Mouse (Mus musculus) gastrocnemius, adult 2 months (tissue): ENCODE data around the gene Adam22. TPM values are rescaled to one million over a fixed set of nuclear protein-coding genes. Genes with fewer than 3 reads are reported as not detected.

Experiments
- DNase-seq: peaks from one replicate; pipeline ENCODE4 v3.0.0; 2022
- H3K27ac ChIP-seq: fragments of 200-600 bp; 2 replicates; pipeline ENCODE4 v1.8.1; 2022; ENCODE audit warnings: mild to moderate bottlenecking
- H3K4me3 ChIP-seq: fragments of 200-600 bp; 2 replicates; pipeline ENCODE4 v1.8.1; 2022; ENCODE audit warnings: mild to moderate bottlenecking, moderate library complexity
- CTCF ChIP-seq: fragments of 200-600 bp; IDR thresholded peaks from 2 replicates; pipeline ENCODE4 v1.8.1; 2022; ENCODE audit warnings: antibody characterized with exemption, mild to moderate bottlenecking, moderate library complexity
- intact Hi-C: fragments of 180-260 bp; cut with DNase I; formaldehyde crosslinking; loops from one replicate; pipeline ENCODE4 v1.15.1; 2025
- total RNA-seq, 2 experiments: library from RNA; stranded (reverse); gene quantifications; 2 replicates each; pipeline ENCODE4 v1.2.3; 2021

Adam22 gene
- total RNA-seq, 2 experiments from 2014 or later, result 1.6 to 2.8 TPM

GRCm38 (mm10) chr5:8112246-8112645 is 255.7 kb downstream of the Adam22 start:
- TF ChIP-seq CTCF, result no peak
- intact Hi-C loops, result no loop called here
- DNase-seq, result no peak
- no peak overlapping the region for H3K27ac ChIP-seq
- no peak overlapping the region for H3K4me3 ChIP-seq

GRCm38 (mm10) chr5:8111691-8112090 is 256.3 kb downstream of the Adam22 start:
- DNase-seq, result no peak
- Histone ChIP-seq H3K27ac (no peak overlapping the region), H3K4me3 (no peak overlapping the region)
- TF ChIP-seq CTCF, result no peak
- intact Hi-C loops, result no loop called here

DNA sequence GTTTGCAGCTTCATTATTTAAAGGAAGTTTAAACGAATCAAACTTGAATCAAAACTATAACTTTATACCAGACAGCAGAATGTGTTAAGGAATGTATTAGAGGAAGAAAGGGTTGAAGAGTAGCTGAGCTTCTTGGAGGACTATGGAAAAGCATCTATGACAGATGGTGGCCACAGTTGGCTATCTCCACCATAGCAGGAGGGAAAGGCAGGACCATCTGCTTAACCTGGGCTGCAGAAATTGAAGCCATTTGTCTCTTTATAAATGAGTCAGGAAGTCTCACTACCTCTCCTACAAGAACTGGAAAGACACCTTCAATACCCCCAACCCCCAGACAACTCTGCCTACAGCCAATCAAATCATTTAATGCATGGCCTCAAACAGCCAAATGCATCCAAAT is 272.3 kb downstream of the Adam22 start:
- Histone ChIP-seq H3K4me3 (no peak overlapping the region), H3K27ac (no peak overlapping the region)
- DNase-seq, result no peak
- TF ChIP-seq CTCF, result no peak
- intact Hi-C loops, result no loop called here

- H3K4me3 ChIP-seq, result no peak overlapping the region
- intact Hi-C loops, result no loop called here
- TF ChIP-seq CTCF, result no peak
- DNase-seq, result no peak
- no peak overlapping the region for H3K27ac ChIP-seq
Measured at GRCm38 (mm10) chr5:8094921-8095320, 273.0 kb downstream of the Adam22 start.

GRCm38 (mm10) chr5:8088147-8088546 is 279.8 kb downstream of the Adam22 start:
- Histone ChIP-seq H3K27ac (no peak overlapping the region), H3K4me3 (no peak overlapping the region)
- DNase-seq, result no peak
- intact Hi-C loops, result no loop called here
- no peak for TF ChIP-seq CTCF

- no peak overlapping the region for H3K4me3 ChIP-seq
- intact Hi-C loops, result no loop called here
Measured at GRCm38 (mm10) chr5:8085661-8086060, 282.3 kb downstream of the Adam22 start.

DNA sequence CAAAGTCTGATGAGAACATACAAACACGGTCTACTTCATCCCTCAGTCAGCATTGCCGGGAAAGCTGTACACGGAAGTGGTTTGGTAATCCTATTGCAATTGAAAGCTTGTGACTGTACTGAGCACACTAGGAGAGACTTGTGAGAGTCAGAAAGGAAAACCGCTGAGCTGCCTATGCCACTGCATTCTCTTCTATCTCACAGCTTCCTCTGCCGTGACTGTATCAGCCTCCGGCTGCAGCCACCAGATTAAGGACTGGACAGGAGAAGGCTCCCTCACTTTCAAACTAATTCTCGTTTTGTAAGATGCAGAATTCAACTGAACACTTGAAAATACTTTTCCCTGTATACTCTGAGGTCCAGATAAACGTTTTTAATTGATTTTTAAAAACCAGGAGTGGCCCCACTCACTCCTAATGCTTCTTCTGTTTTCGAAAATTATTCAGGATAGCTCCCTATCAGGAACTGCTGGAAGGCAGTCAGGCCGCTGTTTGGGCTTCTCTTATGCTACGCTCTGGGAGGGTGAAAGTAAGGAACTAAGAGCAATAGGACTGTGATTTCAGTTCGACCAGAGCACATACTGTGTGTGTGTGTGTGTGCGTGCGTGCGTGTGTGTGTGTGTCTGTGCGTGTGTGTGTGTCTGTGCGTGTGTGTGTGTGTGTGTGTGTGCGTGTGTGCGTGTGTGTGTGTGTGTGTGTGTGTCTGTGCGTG is 285.0 kb downstream of the Adam22 start:
- DNase-seq, result no peak
- no peak overlapping the region for H3K4me3 ChIP-seq
- no peak for TF ChIP-seq CTCF
- no peak overlapping the region for H3K27ac ChIP-seq
- intact Hi-C loops, result no loop called here

More at GRCm38 (mm10) chr5:8085661-8086060, 282.3 kb downstream of the Adam22 start:
- no peak overlapping the region for H3K27ac ChIP-seq
- TF ChIP-seq CTCF, result no peak
- DNase-seq, result no peak

- no peak for DNase-seq
- no peak for TF ChIP-seq CTCF
- intact Hi-C loops, result no loop called here
Measured at GRCm38 (mm10) chr5:8077481-8077880, 290.5 kb downstream of the Adam22 start.

GRCm38 (mm10) chr5:8073901-8074561 is 293.9 kb downstream of the Adam22 start:
- Histone ChIP-seq H3K4me3 (no peak overlapping the region), H3K27ac (no peak overlapping the region)
- no peak for TF ChIP-seq CTCF
- no peak for DNase-seq
- intact Hi-C loops, result no loop called here

More at GRCm38 (mm10) chr5:8077481-8077880, 290.5 kb downstream of the Adam22 start:
- Histone ChIP-seq H3K27ac (no peak overlapping the region), H3K4me3 (no peak overlapping the region)

GRCm38 (mm10) chr5:8073406-8073805 is 294.6 kb downstream of the Adam22 start:
- no peak for TF ChIP-seq CTCF
- no peak overlapping the region for H3K27ac ChIP-seq
- DNase-seq, result no peak
- intact Hi-C loops, result no loop called here
- no peak overlapping the region for H3K4me3 ChIP-seq

- TF ChIP-seq CTCF, result no peak
- intact Hi-C loops, result no loop called here
- no peak for DNase-seq
- no peak overlapping the region for H3K27ac ChIP-seq
- no peak overlapping the region for H3K4me3 ChIP-seq
Measured at GRCm38 (mm10) chr5:8063207-8063606, 304.8 kb downstream of the Adam22 start.

DNA sequence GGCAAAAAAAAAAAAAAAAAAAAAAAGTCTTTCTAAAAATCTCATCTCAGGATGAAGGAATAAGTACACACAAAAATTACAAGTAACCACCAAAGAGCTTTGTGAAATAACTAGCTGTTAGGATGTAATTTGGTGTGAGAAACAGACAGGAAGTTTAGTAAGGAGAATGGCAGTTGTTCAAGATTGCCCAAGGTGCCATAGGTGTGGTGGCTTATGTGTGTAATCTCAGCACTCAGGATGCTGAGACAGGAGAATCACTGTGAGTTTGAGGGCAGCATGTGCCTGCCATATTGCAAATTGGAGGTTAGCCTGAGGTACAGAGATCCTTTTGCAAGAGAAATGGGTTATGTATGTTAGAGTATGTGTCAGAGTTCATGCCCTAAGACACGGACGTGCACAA is 305.5 kb downstream of the Adam22 start:
- Histone ChIP-seq H3K27ac (no peak overlapping the region), H3K4me3 (no peak overlapping the region)
- DNase-seq, result no peak
- no peak for TF ChIP-seq CTCF
- intact Hi-C loops, result no loop called here

GRCm38 (mm10) chr5:8058056-8058455 is 309.9 kb downstream of the Adam22 start:
- no peak for TF ChIP-seq CTCF
- H3K4me3 ChIP-seq, result peak overlapping the region; percentile 93
- 0 out of 2 replicates have a peak overlapping the region, but pooled peaks have one; percentile 97 for H3K27ac ChIP-seq
- intact Hi-C loops, result loop anchor here (10.0 kb wide), 1 partner anchor 357 kb away; no protein-coding TSS in a partner anchor
- no peak for DNase-seq

DNA sequence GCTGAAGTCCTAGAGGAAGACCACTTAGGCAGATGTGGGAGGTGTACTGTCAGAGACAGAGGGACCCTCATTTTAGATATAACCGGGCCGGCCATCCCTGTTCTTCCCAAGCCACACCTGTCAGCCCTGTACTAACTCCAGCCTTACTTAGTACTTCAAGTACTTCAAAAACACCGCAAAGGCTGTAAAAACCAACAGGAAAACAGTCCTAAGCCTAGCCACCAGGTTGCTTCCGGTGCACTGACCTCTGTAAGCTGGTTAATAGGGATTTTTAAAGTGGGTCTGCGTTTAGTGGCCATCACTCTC is 311.0 kb downstream of the Adam22 start:
- H3K27ac ChIP-seq, result peak overlapping the region; percentile 97
- no peak for DNase-seq
- no peak for TF ChIP-seq CTCF
- intact Hi-C loops, result loop anchor here (10.0 kb wide), 1 partner anchor 358 kb away; no protein-coding TSS in a partner anchor
- H3K4me3 ChIP-seq, result peak overlapping the region; percentile 93
